Mouse (Mus musculus): ENCODE data around the gene Kif5a. TPM values are rescaled to one million over a fixed set of nuclear protein-coding genes. Genes with fewer than 3 reads are reported as not detected.
"Not testable (repeated sequence)": the region's sequence is repeated elsewhere in the genome, so short reads cannot be mapped to it uniquely, and the experiment has no call there.

Kif5a gene
- polyA plus RNA-seq (2015; fragmentation: Nextera tagmentation; extraction: Ambion mirVana) = 97.3 and 113 TPM in 2 replicates

- Histone ChIP-seq H3K4me1 (peaks cover 62% of the 10 kb centered on the region), H3K9ac (replicated peaks) (peak within 1 kb of the TSS; percentile 67), H3K9me3 (replicated peaks) (no peaks in the 10 kb centered on the region), H3K27me3 (replicated peaks) (no peaks in the 10 kb centered on the region), H3K4me2 (peak within 1 kb of the TSS; percentile 70), H3K4me3 (replicated peaks) (peak within 1 kb of the TSS; percentile 61), H3K36me3 (0 out of 2 replicates have a peak, but pooled peaks cover under 1% of the 10 kb centered on the region), H3K27ac (replicated peaks) (peak within 1 kb of the TSS; percentile 92)
- 1% methylated on average over 46 of the region's 53 CpGs for WGBS
- ATAC-seq (ENCODE audit: low FRiP score) = peak; percentile 56
Measured at GRCm38 (mm10) chr10:127262548-127263398, at the start of gene Kif5a. Gene Kif5a, minus strand, starts transcription at chr10:127263348.

GRCm38 (mm10) chr10:127312858-127313257 is 49.7 kb upstream of the Kif5a start:
- no peak overlapping the region for H3K27ac ChIP-seq (replicated peaks)
- peak overlapping the region; percentile 82; the same call in 1 of the 2 replicates for H3K4me3 ChIP-seq (replicated peaks)
- H3K9ac ChIP-seq (replicated peaks) = no peak overlapping the region
- peaks cover 14% of the 10 kb centered on the region for H3K36me3 ChIP-seq
- WGBS = 81% methylated on average over 4 of the region's 4 CpGs
- H3K27me3 ChIP-seq (replicated peaks) = no peaks in the 10 kb centered on the region
- ATAC-seq (ENCODE audit: low FRiP score) = no peak
- peaks cover 18% of the 10 kb centered on the region for H3K4me1 ChIP-seq
- peak overlapping the region; percentile 71; the same call in 1 of the 2 replicates for H3K4me2 ChIP-seq
- H3K9me3 ChIP-seq (replicated peaks) = no peaks in the 10 kb centered on the region

- Histone ChIP-seq H3K4me3 (replicated peaks) (peak overlapping the region; percentile 82), H3K9ac (replicated peaks) (peak overlapping the region; percentile 53), H3K9me3 (replicated peaks) (no peaks in the 10 kb centered on the region), H3K36me3 (peaks cover 19% of the 10 kb centered on the region), H3K27ac (replicated peaks) (peak overlapping the region; percentile 86), H3K4me2 (peak overlapping the region; percentile 71), H3K4me1 (peaks cover 18% of the 10 kb centered on the region), H3K27me3 (replicated peaks) (no peaks in the 10 kb centered on the region)
- peak; percentile 72 for ATAC-seq (ENCODE audit: low FRiP score)
- WGBS = 3% methylated on average over 4 of the region's 4 CpGs
Measured at GRCm38 (mm10) chr10:127312356-127312676, 49.2 kb upstream of the Kif5a start.

GRCm38 (mm10) chr10:127311476-127312355 is 48.6 kb upstream of the Kif5a start, which contains the start of gene Mars:
Gene Mars, minus strand, starts transcription at chr10:127311786.
- peaks cover 25% of the 10 kb centered on the region for H3K36me3 ChIP-seq
- H3K4me1 ChIP-seq = peaks cover 18% of the 10 kb centered on the region
- peak; percentile 96 for ATAC-seq (ENCODE audit: low FRiP score)
- H3K4me2 ChIP-seq = peak within 1 kb of the TSS; percentile 71
- peak within 1 kb of the TSS; percentile 93 for H3K9ac ChIP-seq (replicated peaks)
- peak within 1 kb of the TSS; percentile 82 for H3K4me3 ChIP-seq (replicated peaks)
- H3K27me3 ChIP-seq (replicated peaks) = no peaks in the 10 kb centered on the region
- under 1% methylated on average over 65 of the region's 65 CpGs for WGBS
- H3K9me3 ChIP-seq (replicated peaks) = no peaks in the 10 kb centered on the region
- peak within 1 kb of the TSS; percentile 86 for H3K27ac ChIP-seq (replicated peaks)

- H3K4me2 ChIP-seq = peak overlapping the region; percentile 71
- H3K4me1 ChIP-seq = peaks cover 18% of the 10 kb centered on the region
- no peaks in the 10 kb centered on the region for H3K27me3 ChIP-seq (replicated peaks)
- peak overlapping the region; percentile 82 for H3K4me3 ChIP-seq (replicated peaks)
- H3K27ac ChIP-seq (replicated peaks) = peak overlapping the region; percentile 86
- H3K36me3 ChIP-seq = peaks cover 34% of the 10 kb centered on the region
- H3K9me3 ChIP-seq (replicated peaks) = no peaks in the 10 kb centered on the region
- peak; percentile 19 for ATAC-seq (ENCODE audit: low FRiP score)
- H3K9ac ChIP-seq (replicated peaks) = peak overlapping the region; percentile 93
- 38% methylated on average over 23 of the region's 23 CpGs for WGBS
Measured at GRCm38 (mm10) chr10:127310523-127311475, 47.7 kb upstream of the Kif5a start.

- not testable (repeated sequence) for H3K27me3 ChIP-seq (replicated peaks); H3K4me2 ChIP-seq; H3K4me3 ChIP-seq (replicated peaks); ATAC-seq (ENCODE audit: low FRiP score); H3K27ac ChIP-seq (replicated peaks); H3K9ac ChIP-seq (replicated peaks); H3K9me3 ChIP-seq (replicated peaks)
- H3K4me1 ChIP-seq = peaks cover 18% of the 10 kb centered on the region
- H3K36me3 ChIP-seq = peaks cover 49% of the 10 kb centered on the region
- 89% methylated on average over 3 of the region's 3 CpGs for WGBS
Measured at GRCm38 (mm10) chr10:127309167-127309566, 46.0 kb upstream of the Kif5a start.

GRCm38 (mm10) chr10:127303136-127303535 is 40.0 kb upstream of the Kif5a start:
- Histone ChIP-seq H3K9me3 (replicated peaks) (no peaks in the 10 kb centered on the region), H3K4me3 (replicated peaks) (no peak overlapping the region), H3K36me3 (peaks cover 93% of the 10 kb centered on the region), H3K9ac (replicated peaks) (no peak overlapping the region), H3K4me1 (no peaks in the 10 kb centered on the region), H3K27ac (replicated peaks) (no peak overlapping the region), H3K4me2 (no peak overlapping the region), H3K27me3 (replicated peaks) (no peaks in the 10 kb centered on the region)
- 95% methylated on average over 11 of the region's 11 CpGs for WGBS
- ATAC-seq (ENCODE audit: low FRiP score) = no peak

- H3K9ac ChIP-seq (replicated peaks) = no peak overlapping the region
- H3K4me3 ChIP-seq (replicated peaks) = no peak overlapping the region
- peaks cover 91% of the 10 kb centered on the region for H3K36me3 ChIP-seq
- H3K27ac ChIP-seq (replicated peaks) = no peak overlapping the region
- WGBS = 98% methylated on average over 6 of the region's 6 CpGs
- no peak for ATAC-seq (ENCODE audit: low FRiP score)
- no peak overlapping the region for H3K4me2 ChIP-seq
- H3K4me1 ChIP-seq = no peaks in the 10 kb centered on the region
- H3K27me3 ChIP-seq (replicated peaks) = no peaks in the 10 kb centered on the region
- H3K9me3 ChIP-seq (replicated peaks) = no peaks in the 10 kb centered on the region
Measured at GRCm38 (mm10) chr10:127300361-127300760, 37.2 kb upstream of the Kif5a start.

- Histone ChIP-seq H3K4me1 (peaks cover 7% of the 10 kb centered on the region), H3K27ac (replicated peaks) (no peak overlapping the region), H3K9ac (replicated peaks) (no peak overlapping the region), H3K27me3 (replicated peaks) (no peaks in the 10 kb centered on the region), H3K9me3 (replicated peaks) (no peaks in the 10 kb centered on the region), H3K4me3 (replicated peaks) (no peak overlapping the region), H3K36me3 (peaks cover 80% of the 10 kb centered on the region), H3K4me2 (no peak overlapping the region)
- ATAC-seq (ENCODE audit: low FRiP score) = no peak
- 92% methylated on average over 16 of the region's 16 CpGs for WGBS
Measured at GRCm38 (mm10) chr10:127297015-127297871, 34.1 kb upstream of the Kif5a start.

Data from neural tube, embryonic 15.5 days (tissue).